Mouse (Mus musculus): ENCODE results near the gene Gm6509. TPM values are rescaled to one million over a fixed set of nuclear protein-coding genes. Genes with fewer than 3 reads are reported as not detected.

The Gm6509 gene
- not detected in 2 replicates for polyA plus RNA-seq (2012; rRNA removed)

GRCm38 (mm10) chr5:94623679-94624078 lies at the start of gene Gm6509:
TSS of gene Gm6509 (plus strand) at chr5:94623979.

GRCm38 (mm10) chr5:94616242-94616641 lies 7.5 kb upstream of the Gm6509 start, which contains the start of gene Gm3147:
TSS of gene Gm3147 (minus strand) at chr5:94616342.

DNA sequence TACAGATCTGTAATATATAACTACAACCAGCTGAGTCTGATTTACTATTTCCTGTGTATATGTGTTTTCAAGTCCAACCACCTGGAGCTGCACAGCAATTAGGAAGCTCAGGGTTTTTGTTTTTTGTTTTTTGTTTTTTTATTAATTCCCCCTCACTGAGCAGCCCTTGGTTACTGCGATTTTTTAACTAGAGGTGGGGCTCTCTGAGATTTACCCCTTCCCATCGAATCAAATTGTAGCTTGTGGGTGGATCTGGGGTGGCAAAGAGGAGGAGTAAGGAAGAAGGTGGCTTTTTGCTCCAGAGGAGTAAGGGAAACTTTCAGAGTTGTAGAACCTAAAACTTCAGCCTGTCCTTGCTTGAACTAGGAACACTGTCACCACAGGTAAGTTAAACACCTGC lies 24.3 kb downstream of the Gm6509 start, which contains the start of gene Gm6205:
Gm6205 (plus strand) TSS at position 301 of the 400 bp plus-strand sequence.

Other genes with a start within 250 kb of the Gm6509 start
- not detected in 2 replicates for gene Gm7682, start 178.2 kb upstream of the Gm6509 start, polyA plus RNA-seq (2012; rRNA removed)
- not detected in 2 replicates for gene Gm3139, start 97.7 kb upstream of the Gm6509 start, polyA plus RNA-seq (2012; rRNA removed)
- gene Gm3147, start 7.6 kb upstream of the Gm6509 start, polyA plus RNA-seq (2012; rRNA removed), result not detected in 2 replicates
- gene Gm6205, start 24.4 kb downstream of the Gm6509 start, polyA plus RNA-seq (2012; rRNA removed), result not detected in 2 replicates
- not detected in 2 replicates for gene Gm3183, start 241.5 kb downstream of the Gm6509 start, polyA plus RNA-seq (2012; rRNA removed)

Measured in liver, embryonic 14 days (tissue).